Mouse (Mus musculus) thymus, postnatal 25 days (tissue): ENCODE measurements around the gene Sorl1.

ENCODE experiments used
- DNase-seq: peaks from one replicate; pipeline ENCODE4 v3.0.0; 2022

The Sorl1 gene

GRCm38 (mm10) chr9:42123713-42124576, at the start of gene Sorl1:
Sorl1 (minus strand) TSS chr9:42124297.
- peak; percentile 83 for DNase-seq

- DNase-seq, result no peak
Observed at GRCm38 (mm10) chr9:42173781-42174180, 49.7 kb upstream of the Sorl1 start.

- DNase-seq, result no peak
Observed at GRCm38 (mm10) chr9:42169491-42169890, 45.4 kb upstream of the Sorl1 start.

GRCm38 (mm10) chr9:42169025-42169424, 44.9 kb upstream of the Sorl1 start:
- no peak for DNase-seq

- no peak for DNase-seq
Observed at GRCm38 (mm10) chr9:42164930-42165329, 40.8 kb upstream of the Sorl1 start.

- DNase-seq, result no peak
Observed at GRCm38 (mm10) chr9:42163011-42163410, 38.9 kb upstream of the Sorl1 start.

- DNase-seq, result no peak
Observed at GRCm38 (mm10) chr9:42159376-42159775, 35.3 kb upstream of the Sorl1 start.

- DNase-seq, result peak; percentile 18
Observed at GRCm38 (mm10) chr9:42158652-42159051, 34.6 kb upstream of the Sorl1 start.

- no peak for DNase-seq
Observed at GRCm38 (mm10) chr9:42157981-42158380, 33.9 kb upstream of the Sorl1 start.

- no peak for DNase-seq
Observed at GRCm38 (mm10) chr9:42156566-42156965, 32.5 kb upstream of the Sorl1 start.

GRCm38 (mm10) chr9:42154682-42155081, 30.6 kb upstream of the Sorl1 start:
- DNase-seq, result no peak

GRCm38 (mm10) chr9:42148816-42149215, 24.7 kb upstream of the Sorl1 start:
- DNase-seq, result no peak

GRCm38 (mm10) chr9:42148036-42148435, 23.9 kb upstream of the Sorl1 start:
- no peak for DNase-seq

- no peak for DNase-seq
Observed at GRCm38 (mm10) chr9:42146463-42146862, 22.4 kb upstream of the Sorl1 start.

- DNase-seq, result no peak
Observed at GRCm38 (mm10) chr9:42141549-42142210, 17.6 kb upstream of the Sorl1 start.

GRCm38 (mm10) chr9:42138248-42138858, 14.3 kb upstream of the Sorl1 start:
- no peak for DNase-seq

GRCm38 (mm10) chr9:42137578-42137977, 13.5 kb upstream of the Sorl1 start:
- no peak for DNase-seq

GRCm38 (mm10) chr9:42130793-42131760, 7.0 kb upstream of the Sorl1 start:
- DNase-seq, result no peak

GRCm38 (mm10) chr9:42127983-42128382, 3.9 kb upstream of the Sorl1 start:
- DNase-seq, result no peak

GRCm38 (mm10) chr9:42125262-42125982, 1.3 kb upstream of the Sorl1 start:
- no peak for DNase-seq

GRCm38 (mm10) chr9:42123204-42123603, 893 bp downstream of the Sorl1 start:
- DNase-seq, result no peak

GRCm38 (mm10) chr9:42122441-42122840, 1.7 kb downstream of the Sorl1 start:
- DNase-seq, result no peak
